Mouse (Mus musculus) T-cell, adult 2 months (primary cell): ENCODE results near the gene Dnajc6.

Experiments used
- DNase-seq: peaks from one replicate; pipeline ENCODE4 v3.0.0; 2022; ENCODE audit warnings: low spot score

Gene Dnajc6

GRCm38 (mm10) chr4:101507571-101508422 is 11.3 kb downstream of the Dnajc6 start:
- DNase-seq, result peak; percentile 23

GRCm38 (mm10) chr4:101508431-101508830 is 12.0 kb downstream of the Dnajc6 start:
- DNase-seq, result no peak

GRCm38 (mm10) chr4:101508851-101509577 is 12.6 kb downstream of the Dnajc6 start:
- peak; percentile 38 for DNase-seq

GRCm38 (mm10) chr4:101510111-101510903 is 13.9 kb downstream of the Dnajc6 start:
- no peak for DNase-seq

GRCm38 (mm10) chr4:101510904-101511210 is 14.4 kb downstream of the Dnajc6 start:
- no peak for DNase-seq

- DNase-seq, result no peak
These were observed 15.5 kb downstream of the Dnajc6 start for GRCm38 (mm10) chr4:101511768-101512521.

GRCm38 (mm10) chr4:101513251-101513650 is 16.8 kb downstream of the Dnajc6 start:
- no peak for DNase-seq

- no peak for DNase-seq
These were observed 19.4 kb downstream of the Dnajc6 start for GRCm38 (mm10) chr4:101515853-101516252.

GRCm38 (mm10) chr4:101516434-101517168 is 20.2 kb downstream of the Dnajc6 start:
- no peak for DNase-seq

- DNase-seq, result no peak
These were observed 35.5 kb downstream of the Dnajc6 start for GRCm38 (mm10) chr4:101531901-101532300.

GRCm38 (mm10) chr4:101540516-101540915 is 44.1 kb downstream of the Dnajc6 start:
- no peak for DNase-seq

GRCm38 (mm10) chr4:101549958-101550591 is 53.6 kb downstream of the Dnajc6 start:
- DNase-seq, result no peak

- no peak for DNase-seq
These were observed 54.3 kb downstream of the Dnajc6 start for GRCm38 (mm10) chr4:101550671-101551161.

GRCm38 (mm10) chr4:101551425-101551824 is 55.0 kb downstream of the Dnajc6 start:
- no peak for DNase-seq

- DNase-seq, result no peak
These were observed 55.9 kb downstream of the Dnajc6 start for GRCm38 (mm10) chr4:101552372-101552771.

GRCm38 (mm10) chr4:101555016-101555415 is 58.6 kb downstream of the Dnajc6 start:
- no peak for DNase-seq

GRCm38 (mm10) chr4:101560137-101560536 is 63.7 kb downstream of the Dnajc6 start:
- no peak for DNase-seq

- DNase-seq, result no peak
These were observed 66.4 kb downstream of the Dnajc6 start for GRCm38 (mm10) chr4:101562836-101563235.

- DNase-seq, result no peak
These were observed 67.2 kb downstream of the Dnajc6 start for GRCm38 (mm10) chr4:101563607-101564006.

GRCm38 (mm10) chr4:101564746-101565417 is 68.4 kb downstream of the Dnajc6 start:
- DNase-seq, result no peak
